Mouse (Mus musculus) forelimb bud, embryonic 11.5 days (tissue): ENCODE results near the gene Sytl1.
A peak's percentile ranks its signal among the peaks of the same experiment; 100 is the strongest.

Experiments used
- DNase-seq: peaks from one replicate; pipeline ENCODE4 v3.0.0-alpha.2; 2012; ENCODE audit warnings: low read depth, low spot score

Sytl1 gene

DNA sequence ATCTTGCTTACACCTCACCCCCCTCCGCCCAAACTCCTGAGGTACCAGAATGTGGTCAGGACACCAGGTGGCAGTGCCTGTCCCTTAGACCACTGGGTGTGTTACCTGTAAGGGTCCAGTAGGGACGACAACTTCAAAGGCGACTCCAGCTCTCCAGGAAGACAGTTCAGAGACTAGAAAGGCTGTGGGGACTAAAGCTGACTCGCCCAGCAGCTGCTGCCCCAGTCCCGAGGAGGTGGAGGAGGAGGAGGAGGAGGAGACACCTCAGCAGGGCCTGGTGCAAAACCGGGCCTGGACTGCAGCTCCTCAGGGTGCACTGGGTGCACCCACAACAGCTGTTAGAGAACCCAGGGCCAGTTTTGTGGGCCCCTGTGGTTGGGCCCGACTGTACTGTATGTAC, at the start of gene Sytl1:
Sytl1 (minus strand) TSS at position 232 of the 400 bp plus-strand sequence.
- no peak for DNase-seq

- DNase-seq: peak; percentile 76
Measured at GRCm38 (mm10) chr4:133309948-133310347, 47.0 kb upstream of the Sytl1 start.

- peak; percentile 69 for DNase-seq
Measured at GRCm38 (mm10) chr4:133307331-133307730, 44.4 kb upstream of the Sytl1 start.

GRCm38 (mm10) chr4:133305825-133306224, 42.9 kb upstream of the Sytl1 start:
- no peak for DNase-seq

DNA sequence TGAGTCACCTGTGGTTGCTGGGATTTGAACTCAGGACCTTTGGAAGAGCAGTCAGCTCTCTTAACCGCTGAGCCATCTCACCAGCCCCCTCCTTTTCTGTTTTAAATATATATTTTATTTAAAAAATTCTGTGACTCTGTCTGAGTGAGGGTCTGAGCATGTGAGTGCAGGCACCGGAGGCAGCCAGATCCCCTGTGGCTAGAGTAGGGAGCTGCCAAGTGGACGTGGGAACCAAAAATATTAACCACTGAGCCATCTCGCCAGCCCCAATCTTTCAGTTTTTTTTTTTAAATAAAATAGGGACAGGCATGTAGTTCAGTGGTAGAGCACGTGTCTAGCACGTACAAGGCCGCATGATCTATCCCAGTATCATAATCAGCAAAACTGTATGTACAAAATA, 41.9 kb upstream of the Sytl1 start:
- no peak for DNase-seq

- DNase-seq: no peak
Measured at GRCm38 (mm10) chr4:133302668-133303067, 39.8 kb upstream of the Sytl1 start.

DNA sequence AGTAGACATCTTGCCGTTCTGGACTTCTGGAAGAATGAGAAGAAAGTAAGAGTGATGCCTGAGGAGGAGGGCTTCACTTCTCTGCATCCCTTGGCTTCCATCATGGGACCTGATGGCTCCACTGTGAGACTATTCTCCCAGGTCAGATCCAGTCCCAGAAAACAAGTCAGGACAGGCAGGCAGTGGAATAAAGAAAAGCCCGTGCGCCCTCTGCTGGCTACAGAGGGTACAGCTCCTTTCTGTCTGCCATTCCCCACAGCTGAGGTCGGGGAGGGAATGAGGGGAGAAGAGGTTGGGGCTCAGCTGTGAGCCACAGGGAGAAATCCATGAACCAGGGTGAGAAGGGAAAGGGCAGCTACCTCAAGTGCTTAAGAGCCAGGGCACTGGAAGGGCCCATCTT, 38.9 kb upstream of the Sytl1 start:
- peak; percentile 64 for DNase-seq

- DNase-seq: no peak
Measured at GRCm38 (mm10) chr4:133300421-133300820, 37.5 kb upstream of the Sytl1 start.

- no peak for DNase-seq
Measured at GRCm38 (mm10) chr4:133299701-133300100, 36.8 kb upstream of the Sytl1 start.

DNA sequence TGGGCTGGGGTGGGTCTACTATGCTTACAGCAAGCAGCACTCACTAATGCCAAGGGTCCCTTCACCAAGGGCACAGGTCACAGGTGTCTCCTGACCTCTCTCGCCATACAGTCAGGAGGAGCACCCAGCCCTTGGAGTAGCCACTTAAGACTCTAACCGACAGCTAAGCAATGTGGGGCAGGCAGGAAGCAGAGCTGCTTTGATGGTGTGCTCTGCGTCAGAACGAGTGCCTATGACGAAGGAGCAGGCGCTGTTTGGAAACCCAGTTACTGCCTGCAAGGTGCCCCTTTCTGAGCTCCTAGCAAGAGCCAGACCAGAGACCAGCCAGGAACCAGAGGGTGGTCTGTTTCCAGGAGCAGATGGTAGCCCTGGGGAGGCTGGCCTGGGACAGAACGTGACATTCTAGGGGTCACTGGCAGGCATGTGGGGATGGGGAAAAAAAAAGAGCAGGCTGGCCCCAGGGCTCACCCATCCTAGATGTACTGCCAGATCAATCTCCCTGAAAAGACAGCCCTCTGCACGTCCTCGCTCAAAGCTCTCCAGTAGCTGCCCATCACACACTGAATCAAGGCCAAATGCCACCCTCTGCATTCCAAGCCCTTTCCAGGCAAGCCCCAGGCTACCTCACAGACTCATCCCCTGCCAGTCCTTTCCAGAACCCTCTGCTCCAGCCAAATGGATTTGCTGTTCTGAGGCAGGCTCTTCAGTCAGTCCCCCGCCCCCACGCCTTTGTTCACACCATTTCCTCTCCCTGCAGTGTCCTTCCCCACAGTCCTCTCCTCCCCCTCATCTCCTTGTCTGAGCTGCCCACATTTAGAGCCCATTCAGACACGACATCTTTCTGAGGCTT, 35.8 kb upstream of the Sytl1 start:
- no peak for DNase-seq

GRCm38 (mm10) chr4:133297801-133298238, 34.9 kb upstream of the Sytl1 start:
- peak; percentile 68 for DNase-seq

GRCm38 (mm10) chr4:133297360-133297759, 34.4 kb upstream of the Sytl1 start:
- DNase-seq: no peak

GRCm38 (mm10) chr4:133294084-133294483, 31.2 kb upstream of the Sytl1 start:
- DNase-seq: no peak

DNA sequence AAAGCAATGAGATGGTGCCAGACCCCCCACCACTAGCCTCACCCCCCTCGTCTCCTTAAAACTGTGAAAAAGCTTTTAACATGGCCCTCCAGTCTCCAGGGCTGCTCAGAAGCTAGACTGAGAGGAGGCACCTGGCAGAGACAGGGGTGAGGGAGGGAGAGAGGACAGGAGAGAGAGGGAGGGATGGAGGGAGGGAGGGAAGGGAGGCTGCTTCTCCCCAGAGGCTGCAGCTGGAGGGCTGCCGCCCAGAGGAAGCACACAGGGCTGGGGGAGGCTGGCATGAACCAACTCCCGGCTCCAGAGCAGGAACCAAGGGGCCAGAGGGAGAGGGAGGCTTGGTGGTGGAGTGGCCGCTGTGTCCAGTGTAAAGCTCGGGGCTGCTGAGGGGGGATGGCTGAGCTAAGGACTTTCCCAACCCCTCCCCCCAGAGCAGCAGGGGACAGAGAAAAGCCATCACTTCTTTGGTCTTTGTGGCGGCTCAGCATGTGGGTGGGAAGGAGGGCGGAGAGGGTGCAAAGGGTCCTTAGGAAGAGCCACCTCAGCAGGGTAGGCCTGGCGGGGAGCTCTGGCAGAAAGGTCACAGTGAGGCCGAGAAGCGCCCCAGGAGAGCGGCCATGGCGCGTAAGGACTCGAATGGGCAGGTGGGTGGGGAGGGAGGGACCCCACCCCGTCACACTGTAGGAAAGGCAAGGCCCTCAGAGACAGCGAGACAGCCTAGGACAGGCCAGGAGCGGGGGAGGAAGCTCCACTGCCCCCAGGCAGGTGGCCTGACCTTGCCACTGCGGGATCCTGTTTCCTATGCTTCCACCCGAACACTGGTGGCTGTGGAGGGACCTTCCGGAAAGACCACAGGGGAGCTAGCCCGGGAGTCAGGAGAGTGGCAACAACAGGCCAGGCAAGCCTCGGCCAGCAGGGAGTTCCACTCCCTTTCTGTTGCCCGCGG, 30.3 kb upstream of the Sytl1 start:
- peak; percentile 26 for DNase-seq

GRCm38 (mm10) chr4:133292405-133292804, 29.5 kb upstream of the Sytl1 start:
- no peak for DNase-seq

- no peak for DNase-seq
Measured at GRCm38 (mm10) chr4:133291255-133291654, 28.3 kb upstream of the Sytl1 start.

GRCm38 (mm10) chr4:133286476-133287077, 23.7 kb upstream of the Sytl1 start:
- no peak for DNase-seq

- DNase-seq: no peak
Measured at GRCm38 (mm10) chr4:133285950-133286349, 23.0 kb upstream of the Sytl1 start.

DNA sequence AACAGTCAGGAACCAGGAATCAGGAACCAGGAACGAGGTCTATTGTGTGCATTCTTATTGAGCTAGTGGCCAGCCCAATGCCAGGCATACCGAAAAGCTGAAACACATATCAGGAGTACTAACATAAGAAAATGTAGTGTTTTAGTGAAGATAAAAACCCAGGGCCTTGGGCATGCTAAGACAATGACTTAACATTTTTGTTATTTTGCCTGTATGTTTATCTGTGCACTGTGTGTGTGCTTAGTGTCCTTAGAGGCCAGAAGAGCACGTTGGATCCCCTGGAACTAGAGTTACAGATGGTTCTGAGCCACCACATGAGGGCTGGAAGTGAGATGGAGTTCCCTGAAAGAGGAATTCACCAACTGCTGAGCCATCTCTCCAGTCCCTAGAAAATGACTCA, 22.4 kb upstream of the Sytl1 start:
- no peak for DNase-seq

DNA sequence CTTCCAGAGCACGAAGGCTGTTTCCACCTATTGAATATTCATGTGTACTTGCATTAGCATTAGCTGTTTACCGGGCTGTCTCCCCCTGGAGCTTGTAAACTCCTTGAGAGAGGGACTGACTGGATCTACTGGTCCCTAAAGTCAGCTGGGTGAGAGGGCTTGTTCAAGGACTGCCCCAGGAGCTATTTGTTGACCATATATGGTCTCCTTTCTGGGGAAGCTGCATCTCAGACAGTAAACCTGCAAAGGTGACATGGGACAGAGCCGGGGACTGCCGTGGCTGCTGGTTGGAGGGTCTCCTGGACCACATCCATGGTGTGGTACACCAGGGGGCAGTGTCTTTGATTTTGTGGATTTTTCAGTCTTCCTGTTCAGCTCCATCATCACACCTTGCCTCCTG, 19.7 kb upstream of the Sytl1 start:
- no peak for DNase-seq

DNA sequence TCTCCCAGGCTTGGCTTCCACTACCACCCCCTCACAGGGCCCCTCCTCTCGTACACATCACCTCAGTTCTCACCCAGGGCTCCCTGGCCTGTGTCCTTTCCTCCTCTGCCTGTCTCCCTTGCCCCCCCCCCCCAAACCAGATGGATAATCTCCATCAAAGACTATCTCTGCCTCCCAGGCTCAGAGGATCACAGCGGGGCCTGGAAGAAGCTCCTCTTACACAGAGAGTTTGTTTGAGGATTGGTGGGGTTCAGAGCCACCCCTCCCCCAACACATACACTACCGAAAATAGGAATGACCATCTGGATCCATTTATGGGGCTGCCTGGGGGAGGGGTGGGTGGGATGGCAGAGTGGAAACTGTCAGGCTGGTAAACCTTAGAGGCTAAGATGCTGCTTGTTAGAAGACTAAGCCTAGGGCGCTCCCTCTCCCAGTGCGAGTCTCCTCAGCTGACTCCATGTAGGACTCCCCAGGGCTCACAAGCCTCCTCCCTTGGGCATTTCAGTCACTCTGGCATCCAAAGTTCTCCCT, 19.1 kb upstream of the Sytl1 start:
- peak; percentile 80 for DNase-seq

GRCm38 (mm10) chr4:133281513-133281912, 18.6 kb upstream of the Sytl1 start:
- DNase-seq: no peak
